Mouse (Mus musculus): ENCODE results near the gene Gm20388. TPM values are rescaled to one million over a fixed set of nuclear protein-coding genes. Genes with fewer than 3 reads are reported as not detected.

Gene Gm20388
- polyA plus RNA-seq, 1 experiment from 2014 or later = 9.0 TPM

DNA sequence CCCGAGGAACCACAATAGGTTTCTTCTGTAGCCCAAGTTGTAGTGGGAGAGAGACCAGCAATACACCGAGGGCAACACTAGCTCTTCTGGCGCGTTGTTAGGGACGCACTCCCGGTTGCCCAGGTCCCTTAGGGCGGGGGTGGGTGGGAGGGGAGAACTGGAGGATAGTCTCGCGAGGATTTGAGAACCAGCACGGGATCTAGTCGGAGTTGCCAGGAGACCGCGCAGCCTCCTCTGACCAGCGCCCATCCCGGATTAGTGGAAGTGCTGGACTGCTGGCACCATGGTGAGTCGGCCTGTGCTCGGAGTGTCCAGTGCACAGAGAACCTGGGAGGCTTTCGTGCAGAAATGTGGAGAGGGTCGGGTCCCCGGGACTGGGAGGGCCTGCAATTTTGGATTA lies 3608.0 kb downstream of the Gm20388 start, which contains the start of gene Gas8:
TSS of gene Gas8 (plus strand) at position 168 of the 400 bp plus-strand sequence.

DNA sequence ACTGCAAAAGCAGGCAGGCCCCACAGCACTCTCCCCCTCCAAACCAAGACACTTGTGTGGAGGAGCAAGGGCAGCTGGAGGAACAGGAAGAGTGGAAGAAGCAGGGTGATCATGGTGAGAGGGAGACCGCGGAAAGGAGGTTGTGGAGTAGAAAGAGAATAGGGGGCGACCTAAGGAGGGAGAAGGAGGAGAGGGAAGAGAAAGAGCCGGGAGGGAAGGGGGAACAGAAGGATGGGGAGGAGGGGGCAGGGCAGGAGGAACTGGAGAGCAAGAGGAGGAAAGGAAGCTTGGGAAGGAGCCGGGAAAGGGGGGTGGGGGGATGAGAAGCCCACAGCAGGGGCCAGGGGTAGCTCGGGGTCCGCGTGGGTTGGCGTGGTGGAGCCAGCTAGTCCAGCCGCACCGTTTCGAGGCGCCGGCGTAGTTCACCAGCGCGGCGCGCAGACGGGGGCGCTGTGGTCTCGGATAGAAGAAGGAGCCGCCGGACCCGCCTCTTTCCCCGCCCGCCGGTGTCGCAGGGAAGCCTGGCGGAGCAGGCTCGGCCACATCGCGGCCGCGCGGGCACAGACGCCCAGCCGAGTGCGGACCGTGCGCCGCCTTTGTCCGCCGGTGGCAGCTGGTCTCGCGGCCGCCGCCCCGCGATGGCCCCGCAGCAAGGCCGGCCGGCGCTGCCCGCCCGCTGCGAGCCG lies 3742.8 kb downstream of the Gm20388 start, which contains the start of gene Rhou:
TSS of gene Rhou (plus strand) at position 622 of the 686 bp plus-strand sequence.

DNA sequence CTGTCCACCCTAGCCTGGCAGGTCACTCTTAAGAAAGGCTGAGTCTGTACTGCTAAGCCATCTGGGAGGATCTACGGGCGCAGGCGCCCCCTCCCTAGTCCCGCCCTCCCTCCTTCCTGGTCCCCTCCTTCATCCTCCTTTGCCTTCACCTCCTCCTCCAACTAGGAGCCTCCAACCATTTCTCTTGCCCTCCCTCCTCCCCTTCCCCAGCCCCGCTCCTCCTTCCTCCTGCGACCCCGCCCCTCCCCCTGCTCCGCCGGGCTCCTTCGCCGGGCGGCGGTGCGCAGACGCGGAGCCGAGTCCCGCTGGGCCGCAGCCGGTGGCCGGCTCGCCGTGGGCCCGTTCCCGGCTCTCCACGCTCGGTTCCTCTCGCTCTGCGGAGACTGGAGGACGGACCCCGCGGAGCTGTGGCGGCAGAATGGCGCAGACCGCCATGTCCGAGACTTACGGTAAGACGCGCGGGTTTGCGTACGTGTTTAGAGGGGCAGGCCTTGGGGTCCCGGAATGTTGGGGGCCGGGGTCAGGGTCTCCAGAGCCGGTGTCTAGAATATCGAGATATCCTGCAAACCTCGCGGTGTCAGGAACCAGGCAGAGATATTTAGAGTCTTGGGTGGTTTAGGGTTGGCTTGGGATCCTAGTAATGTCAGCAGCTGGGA lies 3895.2 kb downstream of the Gm20388 start, which contains the start of gene Rab4a:
TSS of gene Rab4a (plus strand) at position 268 of the 656 bp plus-strand sequence.

DNA sequence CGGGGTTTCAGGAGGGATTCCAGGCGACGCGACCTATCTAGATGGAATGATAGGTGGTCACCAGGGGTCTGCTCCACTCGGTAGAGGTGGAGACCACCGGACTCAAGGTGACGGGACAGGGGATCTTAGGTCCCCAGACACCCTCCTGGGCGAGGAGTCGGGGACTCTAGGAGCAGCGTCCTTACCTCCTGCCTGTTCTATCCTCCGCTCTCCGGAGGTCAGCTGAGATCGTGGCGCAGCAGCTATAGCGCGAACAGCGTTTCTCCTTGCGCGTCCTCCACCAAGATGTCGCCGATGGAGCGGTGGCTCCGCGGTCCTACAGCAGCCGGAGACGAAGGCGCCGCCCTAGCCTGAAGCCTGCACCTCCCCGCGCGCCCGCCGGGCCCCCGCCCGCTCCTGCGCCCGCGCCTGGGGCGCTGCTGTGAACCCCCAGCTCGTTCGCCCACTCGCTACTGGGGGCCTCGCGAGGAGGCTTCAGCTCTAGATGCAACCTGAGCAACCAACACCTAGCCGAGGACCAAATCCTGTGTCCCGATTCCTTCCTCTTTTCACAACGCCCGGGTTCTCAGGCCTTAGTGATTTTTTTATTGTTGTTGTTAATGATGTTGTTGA lies 3949.1 kb downstream of the Gm20388 start, which contains the start of gene Ccsap:
TSS of gene Ccsap (minus strand) at position 562 of the 612 bp plus-strand sequence.

DNA sequence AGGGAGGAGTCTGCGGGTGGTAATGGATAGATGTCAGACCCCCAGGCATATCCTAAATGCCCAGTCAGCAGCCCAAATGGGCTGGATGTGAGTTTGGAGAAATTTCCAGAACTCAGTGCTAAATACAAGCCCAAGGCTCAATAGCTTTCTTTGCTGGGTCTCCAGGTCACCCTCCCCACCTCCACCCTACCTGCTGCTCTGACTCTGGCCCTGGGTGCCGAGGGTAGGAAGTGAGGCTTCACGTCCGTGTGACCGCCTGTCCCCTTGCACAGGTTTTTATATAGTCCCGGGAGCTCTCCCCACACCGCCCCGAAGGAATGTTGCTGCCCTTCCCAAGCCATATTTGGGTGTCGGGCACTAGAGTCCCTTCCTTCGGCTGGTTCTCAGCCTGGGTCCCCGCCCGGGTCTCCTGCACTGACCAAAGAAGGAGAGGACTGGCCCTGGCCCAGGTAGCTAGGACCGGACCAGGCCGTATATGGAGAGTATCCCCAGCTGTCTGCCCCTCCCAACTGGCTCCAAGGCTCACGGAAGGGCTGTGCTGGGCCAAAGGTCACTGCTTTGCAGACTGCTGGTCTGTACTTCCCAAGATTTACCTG lies 3984.0 kb downstream of the Gm20388 start, which contains the start of gene Acta1:
TSS of gene Acta1 (minus strand) at position 250 of the 596 bp plus-strand sequence.

DNA sequence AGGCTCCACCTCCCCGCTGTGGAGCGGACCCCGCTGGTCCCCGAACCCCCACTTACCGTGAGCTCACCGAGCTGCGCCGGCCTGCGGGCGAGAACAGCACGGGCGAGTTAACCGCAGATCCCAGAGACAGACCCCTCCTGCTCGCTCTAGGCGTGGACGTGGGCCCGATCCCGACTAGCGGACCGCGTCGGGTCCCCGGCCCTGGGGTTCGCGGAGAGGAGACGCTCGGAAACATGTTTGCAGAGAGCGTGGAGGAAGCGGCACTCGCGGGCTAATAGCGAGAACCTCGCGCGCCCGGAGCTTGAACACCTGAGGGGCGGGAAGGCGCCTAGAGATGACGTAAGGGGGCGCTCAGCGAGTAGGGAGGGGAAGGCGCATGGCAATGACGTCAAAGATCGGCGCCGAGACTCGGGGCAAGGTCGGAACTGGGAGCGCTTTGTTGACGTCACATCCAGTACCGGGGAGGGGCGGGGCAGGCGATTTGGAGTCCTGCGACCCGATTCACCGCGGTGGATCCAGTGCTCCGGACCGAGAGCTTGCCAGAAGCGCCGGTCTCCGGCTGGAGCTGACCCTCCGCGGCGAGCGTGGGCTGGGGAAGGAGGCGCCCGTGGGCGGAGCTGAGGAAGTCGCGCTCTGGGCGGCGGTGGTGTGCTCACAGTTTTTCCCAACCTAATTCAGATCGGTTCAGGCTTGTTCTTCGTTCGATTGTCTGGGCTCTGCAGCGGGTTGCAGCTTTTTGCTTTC lies 4038.5 kb downstream of the Gm20388 start, which contains the start of gene Nup133:
TSS of gene Nup133 (minus strand) at position 324 of the 744 bp plus-strand sequence.

DNA sequence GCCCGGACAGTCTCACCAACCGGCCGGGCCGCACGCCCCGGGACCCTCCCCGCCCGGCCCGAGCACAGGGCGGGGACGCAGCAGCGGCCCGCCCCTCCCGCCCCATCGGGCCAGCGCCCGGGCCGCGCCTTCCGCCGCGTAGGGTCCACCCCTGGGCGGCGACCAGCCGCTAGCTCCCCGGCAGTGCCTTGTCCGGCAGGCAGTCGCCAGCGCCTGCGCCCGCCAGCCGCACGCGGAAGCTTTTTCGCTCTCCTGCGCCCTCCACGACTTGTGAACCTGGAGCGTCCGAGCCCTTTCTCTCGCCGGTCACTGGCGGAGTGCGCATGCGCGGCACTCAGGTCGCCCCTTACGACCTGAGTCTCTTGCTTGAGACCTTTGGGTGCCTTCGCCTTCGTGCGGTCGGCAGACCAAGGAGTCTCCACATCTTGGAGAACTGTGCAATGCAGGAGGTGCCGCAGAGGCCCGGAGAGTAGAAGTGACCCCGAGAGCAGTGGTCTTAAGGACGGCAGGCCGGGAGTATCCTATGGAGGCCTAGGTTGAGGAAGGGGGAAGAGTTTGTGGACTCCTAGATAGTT lies 4072.3 kb downstream of the Gm20388 start, which contains the start of gene Abcb10:
TSS of gene Abcb10 (minus strand) at position 297 of the 575 bp plus-strand sequence.

DNA sequence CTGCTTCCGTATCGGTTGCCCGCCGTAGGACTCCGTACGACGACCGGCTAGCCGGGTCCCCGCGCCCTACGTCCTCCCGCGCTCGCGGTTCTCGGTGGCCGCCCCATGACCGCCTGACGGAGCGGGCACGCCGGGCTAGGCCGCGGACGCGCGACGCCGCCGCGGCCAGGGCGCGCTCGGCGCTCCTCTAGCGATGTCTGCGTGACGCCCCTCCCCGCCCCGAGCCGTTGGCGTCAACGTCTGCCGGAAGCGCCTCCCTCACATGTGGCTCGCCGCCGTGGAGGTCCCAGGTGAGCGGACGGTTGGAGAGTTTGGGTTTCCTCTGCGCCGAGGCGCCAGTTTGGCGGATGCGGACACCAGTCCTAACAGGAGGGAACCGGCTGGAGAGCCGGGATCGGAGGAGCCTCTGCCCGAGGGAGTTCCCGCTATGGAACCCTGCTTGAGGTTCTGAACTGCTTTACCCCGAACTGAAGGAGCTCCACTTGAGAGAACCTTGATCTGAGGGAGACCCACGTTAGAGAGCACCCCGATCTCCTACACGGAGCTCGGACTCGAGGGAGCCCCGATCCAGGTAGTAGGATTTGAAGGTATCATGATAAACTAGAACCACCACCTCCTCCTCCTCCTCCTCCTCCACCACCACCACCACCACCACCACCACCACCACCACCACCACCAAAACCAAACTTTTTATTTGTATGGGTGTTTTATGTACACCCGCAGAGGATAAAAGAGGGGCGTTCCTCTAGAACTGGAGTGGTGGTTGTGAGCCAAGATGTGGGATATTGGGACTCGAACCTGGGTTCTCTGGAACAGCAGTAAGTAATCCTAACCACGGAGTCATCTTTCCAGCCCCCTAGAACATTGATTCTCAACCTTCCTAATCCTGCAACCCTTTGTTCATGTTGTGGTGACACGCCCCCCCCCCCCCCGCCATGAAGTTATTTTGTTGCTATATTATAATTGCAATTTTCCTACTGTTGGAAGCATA lies 4110.9 kb downstream of the Gm20388 start, which contains the start of the genes Taf5l and Urb2:
TSS of gene Taf5l (minus strand) at position 161 of the 991 bp plus-strand sequence.
TSS of gene Urb2 (plus strand) at position 272 of the 991 bp plus-strand sequence.

DNA sequence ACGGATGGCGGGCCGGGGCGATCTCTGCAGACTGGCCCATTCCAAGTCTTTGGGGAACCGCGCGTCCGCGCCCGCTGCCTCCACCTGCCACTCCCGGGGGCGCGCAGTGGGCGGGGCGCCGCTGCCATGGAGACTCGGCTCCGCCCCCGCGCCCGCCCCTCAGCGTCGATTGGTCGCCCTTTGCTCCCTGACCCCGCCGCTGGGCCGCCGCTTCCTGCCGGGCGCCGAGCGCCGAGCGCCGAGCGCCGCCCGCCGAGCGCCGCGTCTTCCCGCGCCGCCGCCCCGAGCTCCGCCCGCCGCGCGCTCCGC lies 4320.5 kb downstream of the Gm20388 start, which contains the start of gene Galnt2:
TSS of gene Galnt2 (plus strand) at position 216 of the 309 bp plus-strand sequence.

Other genes with a start within 250 kb of the Gm20388 start
- not detected for gene Wfdc1, start 244.5 kb upstream of the Gm20388 start, polyA plus RNA-seq (2017; shearing (Covaris generic))
- gene Atp2c2, start 210.8 kb upstream of the Gm20388 start, polyA plus RNA-seq (2017; shearing (Covaris generic)) = not detected
- gene Tldc1, start 132.4 kb upstream of the Gm20388 start, polyA plus RNA-seq (2017; shearing (Covaris generic)) = 2.1 TPM
- gene Cotl1, start 70.3 kb upstream of the Gm20388 start, polyA plus RNA-seq (2017; shearing (Covaris generic)) = 216 TPM
- 12.9 TPM for gene Klhl36, start 48.6 kb upstream of the Gm20388 start, polyA plus RNA-seq (2017; shearing (Covaris generic))
- 182 TPM for gene Usp10, start 481 bp upstream of the Gm20388 start, polyA plus RNA-seq (2017; shearing (Covaris generic))
- gene Crispld2, start 81.6 kb downstream of the Gm20388 start, polyA plus RNA-seq (2017; shearing (Covaris generic)) = not detected
- gene Zdhhc7, start 190.6 kb downstream of the Gm20388 start, polyA plus RNA-seq (2017; shearing (Covaris generic)) = 51.1 TPM
- gene 6430548M08Rik, start 203.3 kb downstream of the Gm20388 start, polyA plus RNA-seq (2017; shearing (Covaris generic)) = 0.71 TPM